Mouse (Mus musculus): ENCODE measurements around the gene Entpd1. TPM values are rescaled to one million over a fixed set of nuclear protein-coding genes. Genes with fewer than 3 reads are reported as not detected.

Entpd1 gene
- polyA plus RNA-seq, 1 experiment from 2014 or later = 11.7 TPM

DNA sequence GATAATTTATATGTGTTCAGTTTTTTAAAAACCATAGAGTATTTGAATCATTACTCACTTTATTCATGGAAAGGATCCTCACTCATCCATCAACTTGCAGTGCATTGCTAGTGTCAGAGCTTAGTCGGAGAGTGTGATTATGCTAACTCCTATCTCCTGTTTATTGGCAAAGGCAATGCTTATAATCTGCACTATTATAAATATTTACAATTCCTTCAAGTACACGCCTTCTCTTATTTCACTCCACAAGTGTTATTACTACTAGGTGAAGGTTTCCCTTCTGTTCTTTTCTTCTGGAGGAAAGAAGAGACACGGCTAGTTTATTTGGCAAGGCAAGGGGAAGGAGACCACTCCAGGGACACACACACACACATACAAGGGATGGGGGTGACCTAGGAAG lies 20.0 kb downstream of the Entpd1 start:
- no peak for ATAC-seq (replicated peaks; ENCODE audit: low FRiP score, low TSS enrichment, low read depth)
- Histone ChIP-seq H3K4me2 (ENCODE audit: low read length) (no peak overlapping the region), H3K36me3 (ENCODE audit: control insufficient read depth, insufficient read depth, low read length) (no peaks in the 10 kb centered on the region), H3K9ac (ENCODE audit: low read length) (no peak overlapping the region), H3K27ac (ENCODE audit: low read depth) (no peak overlapping the region), H3K27me3 (replicated peaks; ENCODE audit: control insufficient read depth, insufficient read depth, low read length) (no peaks in the 10 kb centered on the region), H3K9me3 (ENCODE audit: control insufficient read depth, low read length) (no peaks in the 10 kb centered on the region), H3K4me3 (ENCODE audit: low read depth, low read length) (no peak overlapping the region), H3K4me1 (replicated peaks; ENCODE audit: control insufficient read depth, insufficient read depth, low read length) (no peaks in the 10 kb centered on the region)
- 30% methylated on average over 3 of the region's 3 CpGs for WGBS
- DNase-seq (ENCODE audit: low spot score) = no peak

GRCm38 (mm10) chr19:40632668-40633067 lies 20.5 kb downstream of the Entpd1 start:
- 77% methylated on average over 5 of the region's 5 CpGs for WGBS
- Histone ChIP-seq H3K27me3 (replicated peaks; ENCODE audit: control insufficient read depth, insufficient read depth, low read length) (no peaks in the 10 kb centered on the region), H3K4me1 (replicated peaks; ENCODE audit: control insufficient read depth, insufficient read depth, low read length) (no peaks in the 10 kb centered on the region), H3K27ac (ENCODE audit: low read depth) (no peak overlapping the region), H3K4me3 (ENCODE audit: low read depth, low read length) (no peak overlapping the region), H3K9me3 (ENCODE audit: control insufficient read depth, low read length) (no peaks in the 10 kb centered on the region), H3K36me3 (ENCODE audit: control insufficient read depth, insufficient read depth, low read length) (no peaks in the 10 kb centered on the region), H3K4me2 (ENCODE audit: low read length) (no peak overlapping the region), H3K9ac (ENCODE audit: low read length) (no peak overlapping the region)
- DNase-seq (ENCODE audit: low spot score) (no peak), ATAC-seq (replicated peaks; ENCODE audit: low FRiP score, low TSS enrichment, low read depth) (no peak)

- no peaks in the 10 kb centered on the region for H3K36me3 ChIP-seq (ENCODE audit: control insufficient read depth, insufficient read depth, low read length)
- no peak for ATAC-seq (replicated peaks; ENCODE audit: low FRiP score, low TSS enrichment, low read depth)
- no peak for DNase-seq (ENCODE audit: low spot score)
- no peaks in the 10 kb centered on the region for H3K9me3 ChIP-seq (ENCODE audit: control insufficient read depth, low read length)
- no peaks in the 10 kb centered on the region for H3K4me1 ChIP-seq (replicated peaks; ENCODE audit: control insufficient read depth, insufficient read depth, low read length)
- H3K27ac ChIP-seq (ENCODE audit: low read depth) = no peak overlapping the region
- H3K27me3 ChIP-seq (replicated peaks; ENCODE audit: control insufficient read depth, insufficient read depth, low read length) = no peaks in the 10 kb centered on the region
- no peak overlapping the region for H3K4me2 ChIP-seq (ENCODE audit: low read length)
- WGBS = 69% methylated on average over 1 of the region's 1 CpGs
- H3K9ac ChIP-seq (ENCODE audit: low read length) = no peak overlapping the region
- no peak overlapping the region for H3K4me3 ChIP-seq (ENCODE audit: low read depth, low read length)
These were observed 21.0 kb downstream of the Entpd1 start for GRCm38 (mm10) chr19:40633144-40633543.

GRCm38 (mm10) chr19:40637091-40637490 lies 24.9 kb downstream of the Entpd1 start:
- Histone ChIP-seq H3K4me3 (ENCODE audit: low read depth, low read length) (no peak overlapping the region), H3K9me3 (ENCODE audit: control insufficient read depth, low read length) (no peaks in the 10 kb centered on the region), H3K4me2 (ENCODE audit: low read length) (no peak overlapping the region), H3K36me3 (ENCODE audit: control insufficient read depth, insufficient read depth, low read length) (no peaks in the 10 kb centered on the region), H3K9ac (ENCODE audit: low read length) (no peak overlapping the region), H3K4me1 (replicated peaks; ENCODE audit: control insufficient read depth, insufficient read depth, low read length) (no peaks in the 10 kb centered on the region), H3K27me3 (replicated peaks; ENCODE audit: control insufficient read depth, insufficient read depth, low read length) (no peaks in the 10 kb centered on the region), H3K27ac (ENCODE audit: low read depth) (no peak overlapping the region)
- 46% methylated on average over 4 of the region's 4 CpGs for WGBS
- DNase-seq (ENCODE audit: low spot score) (no peak), ATAC-seq (replicated peaks; ENCODE audit: low FRiP score, low TSS enrichment, low read depth) (no peak)

DNA sequence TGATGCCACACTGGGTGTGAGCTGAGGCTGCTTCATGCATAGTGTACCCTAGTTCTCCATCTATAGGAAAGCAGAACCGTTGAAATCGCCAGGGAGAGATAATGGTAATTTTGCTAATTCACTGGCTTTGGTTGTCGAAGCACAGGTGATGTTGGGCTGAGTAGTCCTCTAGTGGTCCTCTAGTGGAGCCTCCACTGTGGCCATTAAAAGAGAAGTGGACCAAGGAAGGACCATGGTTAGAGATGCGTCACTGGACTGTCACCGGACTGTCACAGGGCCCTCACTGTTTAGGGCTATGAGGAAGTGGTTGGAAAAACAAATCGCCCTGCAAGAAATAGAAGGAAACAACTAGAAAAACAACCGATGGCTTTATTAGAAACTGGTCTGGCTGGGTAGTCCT lies 25.4 kb downstream of the Entpd1 start:
- WGBS = 88% methylated on average over 7 of the region's 7 CpGs

DNA sequence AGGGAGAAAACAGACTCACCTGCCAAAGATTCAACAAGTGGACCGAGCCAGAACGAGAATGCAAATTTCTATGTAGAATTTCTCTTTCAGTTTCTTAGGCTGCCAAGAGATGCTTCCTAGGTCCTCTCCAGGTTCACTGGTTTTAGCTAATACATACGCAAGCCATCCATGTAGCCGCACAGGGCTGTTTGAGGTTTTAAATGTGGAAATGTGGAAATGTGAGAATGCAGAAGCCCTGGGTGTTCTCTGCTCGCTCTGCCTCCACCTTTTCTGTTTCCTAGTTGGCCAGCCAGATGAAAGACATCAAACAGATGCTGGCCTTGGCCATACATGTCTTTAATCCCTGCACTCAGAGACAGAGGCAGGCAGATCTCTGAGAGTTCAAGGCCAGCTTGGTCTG lies 26.4 kb downstream of the Entpd1 start:
- no peaks in the 10 kb centered on the region for H3K27me3 ChIP-seq (replicated peaks; ENCODE audit: control insufficient read depth, insufficient read depth, low read length)
- 86% methylated on average over 5 of the region's 5 CpGs for WGBS
- H3K4me1 ChIP-seq (replicated peaks; ENCODE audit: control insufficient read depth, insufficient read depth, low read length) = no peaks in the 10 kb centered on the region
- H3K4me2 ChIP-seq (ENCODE audit: low read length) = no peak overlapping the region
- H3K4me3 ChIP-seq (ENCODE audit: low read depth, low read length) = no peak overlapping the region
- H3K9me3 ChIP-seq (ENCODE audit: control insufficient read depth, low read length) = no peaks in the 10 kb centered on the region
- H3K27ac ChIP-seq (ENCODE audit: low read depth) = no peak overlapping the region
- H3K9ac ChIP-seq (ENCODE audit: low read length) = no peak overlapping the region
- DNase-seq (ENCODE audit: low spot score) (no peak), ATAC-seq (replicated peaks; ENCODE audit: low FRiP score, low TSS enrichment, low read depth) (no peak)
- H3K36me3 ChIP-seq (ENCODE audit: control insufficient read depth, insufficient read depth, low read length) = no peaks in the 10 kb centered on the region

More for the DNA sequence above, 25.4 kb downstream of the Entpd1 start:
- H3K27me3 ChIP-seq (replicated peaks; ENCODE audit: control insufficient read depth, insufficient read depth, low read length) = no peaks in the 10 kb centered on the region
- no peaks in the 10 kb centered on the region for H3K36me3 ChIP-seq (ENCODE audit: control insufficient read depth, insufficient read depth, low read length)
- no peaks in the 10 kb centered on the region for H3K4me1 ChIP-seq (replicated peaks; ENCODE audit: control insufficient read depth, insufficient read depth, low read length)
- H3K4me3 ChIP-seq (ENCODE audit: low read depth, low read length) = no peak overlapping the region
- no peak for ATAC-seq (replicated peaks; ENCODE audit: low FRiP score, low TSS enrichment, low read depth)
- H3K27ac ChIP-seq (ENCODE audit: low read depth) = no peak overlapping the region
- no peak overlapping the region for H3K4me2 ChIP-seq (ENCODE audit: low read length)
- H3K9me3 ChIP-seq (ENCODE audit: control insufficient read depth, low read length) = no peaks in the 10 kb centered on the region
- no peak overlapping the region for H3K9ac ChIP-seq (ENCODE audit: low read length)
- no peak for DNase-seq (ENCODE audit: low spot score)

DNA sequence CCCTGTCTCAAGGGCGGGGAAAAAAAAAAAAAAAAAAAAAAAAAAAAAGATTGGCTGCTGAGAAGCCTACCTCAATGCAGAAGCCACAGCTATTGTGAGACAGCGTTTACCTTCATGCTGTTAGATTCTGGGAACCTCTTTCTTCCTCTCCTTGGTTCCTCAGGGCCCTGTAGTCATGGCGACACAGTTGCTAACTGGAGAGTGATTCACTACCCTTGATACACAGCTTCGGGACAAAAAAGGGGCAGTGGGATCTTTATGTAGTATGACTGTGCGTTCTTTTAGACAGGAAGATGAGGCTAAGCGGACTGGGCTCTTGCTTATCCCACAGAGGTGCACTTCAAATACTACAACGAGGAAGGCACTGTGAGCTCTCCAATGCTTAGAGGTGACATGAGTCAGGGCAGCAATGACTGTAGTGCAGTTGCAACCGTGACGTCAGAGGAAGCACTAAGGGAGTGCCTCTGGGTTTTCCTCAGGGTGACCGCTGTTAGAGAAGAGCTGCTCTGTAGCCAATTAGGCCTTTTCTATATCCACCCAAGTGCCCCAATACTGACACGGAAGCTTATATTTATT lies 27.7 kb downstream of the Entpd1 start:
- no peaks in the 10 kb centered on the region for H3K36me3 ChIP-seq (ENCODE audit: control insufficient read depth, insufficient read depth, low read length)
- ATAC-seq (replicated peaks; ENCODE audit: low FRiP score, low TSS enrichment, low read depth) (no peak), DNase-seq (ENCODE audit: low spot score) (no peak)
- no peaks in the 10 kb centered on the region for H3K9me3 ChIP-seq (ENCODE audit: control insufficient read depth, low read length)
- no peaks in the 10 kb centered on the region for H3K4me1 ChIP-seq (replicated peaks; ENCODE audit: control insufficient read depth, insufficient read depth, low read length)
- H3K9ac ChIP-seq (ENCODE audit: low read length) = no peak overlapping the region
- H3K4me3 ChIP-seq (ENCODE audit: low read depth, low read length) = no peak overlapping the region
- no peak overlapping the region for H3K27ac ChIP-seq (ENCODE audit: low read depth)
- no peak overlapping the region for H3K4me2 ChIP-seq (ENCODE audit: low read length)
- H3K27me3 ChIP-seq (replicated peaks; ENCODE audit: control insufficient read depth, insufficient read depth, low read length) = no peaks in the 10 kb centered on the region
- WGBS = 80% methylated on average over 11 of the region's 11 CpGs

- Histone ChIP-seq H3K27me3 (replicated peaks; ENCODE audit: control insufficient read depth, insufficient read depth, low read length) (no peaks in the 10 kb centered on the region), H3K4me1 (replicated peaks; ENCODE audit: control insufficient read depth, insufficient read depth, low read length) (no peaks in the 10 kb centered on the region), H3K36me3 (ENCODE audit: control insufficient read depth, insufficient read depth, low read length) (no peaks in the 10 kb centered on the region), H3K4me3 (ENCODE audit: low read depth, low read length) (no peak overlapping the region), H3K27ac (ENCODE audit: low read depth) (no peak overlapping the region), H3K9ac (ENCODE audit: low read length) (no peak overlapping the region), H3K9me3 (ENCODE audit: control insufficient read depth, low read length) (no peaks in the 10 kb centered on the region), H3K4me2 (ENCODE audit: low read length) (no peak overlapping the region)
- ATAC-seq (replicated peaks; ENCODE audit: low FRiP score, low TSS enrichment, low read depth) = no peak
- 79% methylated on average over 2 of the region's 2 CpGs for WGBS
- no peak for DNase-seq (ENCODE audit: low spot score)
These were observed 28.6 kb downstream of the Entpd1 start for GRCm38 (mm10) chr19:40640799-40641198.

DNA sequence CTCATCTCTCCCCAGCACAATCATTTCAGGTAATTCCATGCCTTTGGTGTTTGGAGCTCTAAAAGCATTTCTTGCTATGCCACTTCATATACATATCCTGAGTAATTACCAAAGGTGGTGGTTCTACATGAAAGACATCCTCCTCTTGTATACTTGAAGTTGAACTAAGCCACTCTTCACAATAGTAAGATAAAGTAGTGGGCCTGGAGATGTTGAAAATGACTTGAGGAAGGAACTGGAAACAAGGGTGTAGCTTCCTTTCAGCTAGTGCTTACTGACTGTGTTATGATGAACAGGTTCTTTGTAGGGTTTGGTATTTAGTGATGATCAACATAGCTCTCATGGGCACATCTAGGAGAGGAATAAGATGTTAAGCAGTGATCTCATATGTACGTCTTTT lies 31.7 kb downstream of the Entpd1 start:
- H3K4me3 ChIP-seq (ENCODE audit: low read depth, low read length) = no peak overlapping the region
- H3K9ac ChIP-seq (ENCODE audit: low read length) = no peak overlapping the region
- H3K27ac ChIP-seq (ENCODE audit: low read depth) = no peak overlapping the region
- WGBS = 92% methylated on average over 1 of the region's 1 CpGs
- no peak for DNase-seq (ENCODE audit: low spot score)
- no peaks in the 10 kb centered on the region for H3K36me3 ChIP-seq (ENCODE audit: control insufficient read depth, insufficient read depth, low read length)
- H3K4me1 ChIP-seq (replicated peaks; ENCODE audit: control insufficient read depth, insufficient read depth, low read length) = peaks cover 7% of the 10 kb centered on the region
- H3K27me3 ChIP-seq (replicated peaks; ENCODE audit: control insufficient read depth, insufficient read depth, low read length) = no peaks in the 10 kb centered on the region
- H3K4me2 ChIP-seq (ENCODE audit: low read length) = no peak overlapping the region
- H3K9me3 ChIP-seq (ENCODE audit: control insufficient read depth, low read length) = no peaks in the 10 kb centered on the region
- no peak for ATAC-seq (replicated peaks; ENCODE audit: low FRiP score, low TSS enrichment, low read depth)
